Mouse (Mus musculus) stomach, embryonic 14.5 days (tissue): ENCODE data around the gene Akap8l. TPM values are rescaled to one million over a fixed set of nuclear protein-coding genes. Genes with fewer than 3 reads are reported as not detected.
A peak's percentile ranks its signal among the peaks of the same experiment; 100 is the strongest.

ENCODE experiments used
- ATAC-seq: fragments of 200-750 bp; cut with Nextera tagmentation; 2 replicates; pipeline ENCODE4 v1.8.0; 2017; ENCODE audit warnings: low read depth, moderate TSS enrichment; ENCODE audit not compliant: insufficient number of reproducible peaks, insufficient read depth, low FRiP score
- H3K27ac ChIP-seq: fragments of 300-500 bp; sonication (generic); 2 replicates; pipeline ENCODE4 v1.5.1; 2014; ENCODE audit warnings: mild to moderate bottlenecking, low read length, moderate library complexity, mixed read lengths
- H3K27me3 ChIP-seq: fragments of 300-500 bp; sonication (generic); 2 replicates; pipeline ENCODE4 v1.6.1; 2014; ENCODE audit warnings: low read length, control low read depth, mixed read lengths; ENCODE audit not compliant: control insufficient read depth, insufficient read depth
- H3K36me3 ChIP-seq: fragments of 300-500 bp; sonication (generic); 2 replicates; pipeline ENCODE4 v1.6.1; 2014; ENCODE audit warnings: mild to moderate bottlenecking, control low read depth, low read length, moderate library complexity, mixed read lengths; ENCODE audit not compliant: control insufficient read depth, insufficient read depth
- H3K4me1 ChIP-seq: fragments of 300-500 bp; sonication (generic); 2 replicates; pipeline ENCODE4 v1.6.1; 2014; ENCODE audit warnings: low read length, control low read depth, mixed read lengths; ENCODE audit not compliant: control insufficient read depth, insufficient read depth
- H3K4me2 ChIP-seq: fragments of 300-500 bp; sonication (generic); replicated peaks from 2 replicates; pipeline ENCODE4 v1.6.1; 2014; ENCODE audit warnings: low read depth, low read length, control low read depth
- H3K4me3 ChIP-seq: fragments of 300-500 bp; sonication (generic); 2 replicates; pipeline ENCODE4 v1.5.1; 2014; ENCODE audit warnings: low read depth, low read length, control low read depth
- H3K9ac ChIP-seq: fragments of 300-500 bp; sonication (generic); replicated peaks from 2 replicates; pipeline ENCODE4 v1.6.1; 2014; ENCODE audit warnings: low read depth, mild to moderate bottlenecking, control low read depth, low read length, moderate library complexity, mixed read lengths
- H3K9me3 ChIP-seq: fragments of 300-500 bp; sonication (generic); 2 replicates; pipeline ENCODE4 v1.6.1; 2016; ENCODE audit warnings: low read depth, low read length, control low read depth; ENCODE audit not compliant: control insufficient read depth
- WGBS: fragments of 180-500 bp; shearing (Covaris S2); extraction: QIAGEN DNeasy Blood & Tissue Kit; methylation state at CpG from one replicate; pipeline ENCODE4 v1.1.7; 2014; 5-methylcytosine and 5-hydroxymethylcytosine counted together
- polyA plus RNA-seq: library from polyadenylated mRNA; unstranded; fragments of >200 nt; fragmentation: Nextera tagmentation; extraction: Ambion mirVana; gene quantifications from 2 replicates; pipeline ENCODE4 v1.2.1, GENCODE M21; 2014

Akap8l gene
- polyA plus RNA-seq, 1 experiment from 2014 or later: 88.6 TPM

GRCm38 (mm10) chr17:32354211-32354610, 3.8 kb upstream of the Akap8l start:
- Histone ChIP-seq H3K27me3 (no peaks in the 10 kb centered on the region), H3K4me1 (peaks cover 4% of the 10 kb centered on the region; the same call in 1 of the 2 replicates), H3K4me3 (no peak overlapping the region), H3K36me3 (peaks cover 55% of the 10 kb centered on the region), H3K27ac (no peak overlapping the region), H3K9ac (no peak overlapping the region), H3K9me3 (no peaks in the 10 kb centered on the region), H3K4me2 (no peak overlapping the region)
- ATAC-seq: no peak
- WGBS: 71% methylated on average over 5 of the region's 5 CpGs

- peaks cover 49% of the 10 kb centered on the region for H3K36me3 ChIP-seq
Observed at GRCm38 (mm10) chr17:32353696-32354095, 3.3 kb upstream of the Akap8l start.

GRCm38 (mm10) chr17:32351726-32352125, 1.3 kb upstream of the Akap8l start:
- Histone ChIP-seq H3K4me2 (no peak overlapping the region), H3K9me3 (no peaks in the 10 kb centered on the region), H3K27me3 (no peaks in the 10 kb centered on the region), H3K9ac (no peak overlapping the region), H3K27ac (no peak overlapping the region), H3K4me3 (no peak overlapping the region), H3K36me3 (peaks cover 30% of the 10 kb centered on the region), H3K4me1 (peaks cover 9% of the 10 kb centered on the region; the same call in 1 of the 2 replicates)
- no peak for ATAC-seq

More at GRCm38 (mm10) chr17:32353696-32354095, 3.3 kb upstream of the Akap8l start:
- no peak overlapping the region for H3K4me2 ChIP-seq
- no peak for ATAC-seq
- no peak overlapping the region for H3K9ac ChIP-seq
- H3K4me1 ChIP-seq: peaks cover 9% of the 10 kb centered on the region; the same call in 1 of the 2 replicates
- no peak overlapping the region for H3K4me3 ChIP-seq
- no peaks in the 10 kb centered on the region for H3K27me3 ChIP-seq
- no peaks in the 10 kb centered on the region for H3K9me3 ChIP-seq
- no peak overlapping the region for H3K27ac ChIP-seq
- WGBS: 85% methylated on average over 4 of the region's 4 CpGs

GRCm38 (mm10) chr17:32351269-32351668, 862 bp upstream of the Akap8l start:
- peak overlapping the region; percentile 63 for H3K4me2 ChIP-seq
- H3K27me3 ChIP-seq: no peaks in the 10 kb centered on the region
- no peak for ATAC-seq
- peaks cover 9% of the 10 kb centered on the region; the same call in 1 of the 2 replicates for H3K4me1 ChIP-seq
- WGBS: 63% methylated on average over 3 of the region's 3 CpGs
- no peaks in the 10 kb centered on the region for H3K9me3 ChIP-seq
- H3K4me3 ChIP-seq: peak overlapping the region; percentile 90; the same call in 1 of the 2 replicates
- H3K27ac ChIP-seq: no peak overlapping the region
- peaks cover 25% of the 10 kb centered on the region for H3K36me3 ChIP-seq
- no peak overlapping the region for H3K9ac ChIP-seq

- Histone ChIP-seq H3K9me3 (no peaks in the 10 kb centered on the region), H3K27me3 (no peaks in the 10 kb centered on the region), H3K9ac (peak overlapping the region; percentile 43), H3K27ac (peak overlapping the region; percentile 17; the same call in 1 of the 2 replicates), H3K4me1 (peaks cover 9% of the 10 kb centered on the region; the same call in 1 of the 2 replicates), H3K4me3 (peak overlapping the region; percentile 90), H3K36me3 (peaks cover 14% of the 10 kb centered on the region), H3K4me2 (peak overlapping the region; percentile 62)
- WGBS: under 1% methylated on average over 24 of the region's 24 CpGs
- ATAC-seq: no peak
Observed at GRCm38 (mm10) chr17:32349851-32350381, 491 bp downstream of the Akap8l start.

- Histone ChIP-seq H3K36me3 (peaks cover 14% of the 10 kb centered on the region), H3K27me3 (no peaks in the 10 kb centered on the region), H3K27ac (no peak overlapping the region), H3K4me3 (peak overlapping the region; percentile 90), H3K9ac (no peak overlapping the region), H3K9me3 (no peaks in the 10 kb centered on the region), H3K4me2 (peak overlapping the region; percentile 62), H3K4me1 (peaks cover 9% of the 10 kb centered on the region; the same call in 1 of the 2 replicates)
- WGBS: 8% methylated on average over 4 of the region's 4 CpGs
- ATAC-seq: no peak
Observed at GRCm38 (mm10) chr17:32349037-32349732, 1.2 kb downstream of the Akap8l start.

GRCm38 (mm10) chr17:32348406-32348805, 2.0 kb downstream of the Akap8l start:
- no peaks in the 10 kb centered on the region for H3K9me3 ChIP-seq
- 93% methylated on average over 2 of the region's 2 CpGs for WGBS
- no peak overlapping the region for H3K4me2 ChIP-seq
- no peaks in the 10 kb centered on the region for H3K27me3 ChIP-seq
- ATAC-seq: no peak
- peaks cover 9% of the 10 kb centered on the region; the same call in 1 of the 2 replicates for H3K4me1 ChIP-seq
- H3K36me3 ChIP-seq: peaks cover 16% of the 10 kb centered on the region; the same call in 1 of the 2 replicates
- H3K4me3 ChIP-seq: no peak overlapping the region
- no peak overlapping the region for H3K27ac ChIP-seq
- no peak overlapping the region for H3K9ac ChIP-seq

- Histone ChIP-seq H3K4me3 (no peak overlapping the region), H3K4me2 (no peak overlapping the region), H3K9ac (no peak overlapping the region), H3K9me3 (no peaks in the 10 kb centered on the region), H3K4me1 (no peaks in the 10 kb centered on the region), H3K27ac (no peak overlapping the region), H3K27me3 (no peaks in the 10 kb centered on the region), H3K36me3 (peaks cover 31% of the 10 kb centered on the region)
- no peak for ATAC-seq
- 83% methylated on average over 1 of the region's 1 CpGs for WGBS
Observed at GRCm38 (mm10) chr17:32341102-32341501, 9.3 kb downstream of the Akap8l start.
